Mouse (Mus musculus): ENCODE measurements around the gene Sephs2. TPM values are rescaled to one million over a fixed set of nuclear protein-coding genes. Genes with fewer than 3 reads are reported as not detected.

Gene Sephs2
- polyA plus RNA-seq, 1 experiment from 2014 or later = 76.9 TPM

DNA sequence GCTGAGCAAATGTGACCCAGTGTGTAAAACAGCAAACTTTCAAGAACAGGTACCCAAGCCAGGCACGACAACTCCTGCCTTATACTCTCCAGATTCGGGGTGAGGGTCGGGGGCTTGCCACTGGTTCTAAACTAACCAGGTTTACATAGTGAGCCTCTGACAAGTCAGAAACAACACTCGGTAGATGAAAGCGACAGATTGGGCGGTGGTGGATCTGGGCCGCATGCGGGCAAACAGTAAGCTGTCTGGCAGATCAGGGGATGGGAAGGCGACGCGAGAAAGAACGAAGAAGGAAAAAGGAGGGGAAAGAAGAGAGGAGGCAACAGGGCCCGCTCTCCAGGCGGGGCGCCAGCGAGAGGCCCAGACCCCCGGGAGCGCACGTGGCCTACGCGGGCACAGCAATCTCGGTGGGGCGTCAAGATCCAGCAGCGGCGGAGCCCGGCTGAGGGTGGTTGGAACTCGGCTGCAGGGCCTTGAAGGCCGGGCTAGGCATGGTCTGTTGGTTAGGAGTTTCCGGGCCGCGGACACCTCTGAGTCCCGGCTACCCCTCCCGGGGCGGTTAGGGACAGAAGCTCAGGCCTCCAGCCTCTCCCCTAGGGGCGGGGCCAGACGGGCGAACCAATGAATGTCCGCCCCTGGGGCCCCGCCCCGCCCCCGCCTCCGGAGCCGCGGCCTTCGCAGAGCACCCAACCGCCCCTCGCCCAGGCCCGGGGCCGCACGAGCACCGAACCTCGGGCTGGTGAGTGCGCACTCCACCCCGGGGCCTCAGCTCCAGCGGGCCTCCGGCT, 29.8 kb downstream of the Sephs2 start, which contains the start of gene Zfp771:
Gene Zfp771 (plus strand): TSS at position 405 of the 788 bp plus-strand sequence.
- peak within 1 kb of the TSS; percentile 96 for H3K27ac ChIP-seq (replicated peaks)
- peaks cover 7% of the 10 kb centered on the region for H3K9me3 ChIP-seq (replicated peaks)
- peaks cover 35% of the 10 kb centered on the region for H3K4me1 ChIP-seq
- DNase-seq (ENCODE audit: low spot score) = peak; percentile 94
- H3K4me3 ChIP-seq = peak within 1 kb of the TSS; percentile 85
- 1% methylated on average over 56 of the region's 56 CpGs for WGBS
- peaks cover 46% of the 10 kb centered on the region for H3K36me3 ChIP-seq
- H3K27me3 ChIP-seq (ENCODE audit: low read depth, poor library complexity, severe bottlenecking) = no peaks in the 10 kb centered on the region

DNA sequence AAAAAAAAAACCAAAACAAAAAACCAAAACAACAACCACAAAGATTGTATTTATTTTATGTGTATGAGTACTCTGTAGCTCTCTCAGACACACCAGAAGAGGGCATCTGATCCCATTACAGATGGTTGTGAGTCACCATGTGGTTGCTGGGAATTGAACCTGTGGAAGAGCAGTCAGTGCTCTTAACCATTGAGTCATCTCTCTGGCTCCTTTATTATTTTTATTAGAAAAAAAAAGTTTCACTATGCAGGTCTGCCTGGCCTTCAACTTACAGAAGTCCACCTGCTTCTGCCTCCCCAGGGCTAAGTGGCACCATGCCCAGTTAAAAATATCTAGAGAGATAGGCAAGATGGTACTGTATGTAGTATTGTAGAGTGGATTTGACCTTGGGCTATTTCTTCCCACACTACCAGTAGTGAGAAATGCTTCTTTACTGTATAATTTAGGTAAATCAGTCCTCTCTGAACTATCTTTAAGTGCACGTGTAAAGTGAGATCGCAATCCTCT, 30.4 kb downstream of the Sephs2 start:
- 32% methylated on average over 2 of the region's 2 CpGs for WGBS
- Histone ChIP-seq H3K36me3 (peaks cover 48% of the 10 kb centered on the region), H3K9me3 (replicated peaks) (peaks cover 7% of the 10 kb centered on the region), H3K4me1 (peaks cover 35% of the 10 kb centered on the region), H3K4me3 (peak overlapping the region; percentile 85), H3K27ac (replicated peaks) (peak overlapping the region; percentile 96), H3K27me3 (ENCODE audit: low read depth, poor library complexity, severe bottlenecking) (no peaks in the 10 kb centered on the region)
- no peak for DNase-seq (ENCODE audit: low spot score)

DNA sequence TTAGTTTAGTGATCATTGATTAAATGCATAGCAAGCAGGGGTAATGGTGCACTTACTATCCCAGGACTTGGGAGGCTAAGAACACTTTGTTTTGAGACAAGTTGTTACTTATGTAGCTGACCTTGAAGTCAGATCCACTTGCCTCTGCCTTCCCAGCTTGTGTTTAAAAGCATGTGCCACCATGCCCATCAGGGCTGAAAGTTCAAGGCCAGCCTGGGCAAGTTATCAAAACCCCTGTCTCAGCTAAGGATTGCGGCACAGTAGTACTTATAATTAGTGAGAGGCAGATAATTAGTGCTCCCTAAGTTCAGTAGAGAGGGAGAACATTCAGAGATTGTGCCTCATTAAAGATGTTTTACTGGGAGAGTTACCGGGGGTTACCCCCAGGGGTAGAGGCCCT, 39.1 kb downstream of the Sephs2 start:
- no peak for DNase-seq (ENCODE audit: low spot score)
- H3K4me3 ChIP-seq = peak overlapping the region; percentile 98
- peaks cover 40% of the 10 kb centered on the region for H3K4me1 ChIP-seq
- 99% methylated on average over 2 of the region's 2 CpGs for WGBS
- H3K9me3 ChIP-seq (replicated peaks) = peaks cover 24% of the 10 kb centered on the region
- H3K36me3 ChIP-seq = peaks cover 74% of the 10 kb centered on the region
- peak overlapping the region; percentile 100; the same call in 1 of the 2 replicates for H3K27ac ChIP-seq (replicated peaks)
- no peaks in the 10 kb centered on the region for H3K27me3 ChIP-seq (ENCODE audit: low read depth, poor library complexity, severe bottlenecking)

DNA sequence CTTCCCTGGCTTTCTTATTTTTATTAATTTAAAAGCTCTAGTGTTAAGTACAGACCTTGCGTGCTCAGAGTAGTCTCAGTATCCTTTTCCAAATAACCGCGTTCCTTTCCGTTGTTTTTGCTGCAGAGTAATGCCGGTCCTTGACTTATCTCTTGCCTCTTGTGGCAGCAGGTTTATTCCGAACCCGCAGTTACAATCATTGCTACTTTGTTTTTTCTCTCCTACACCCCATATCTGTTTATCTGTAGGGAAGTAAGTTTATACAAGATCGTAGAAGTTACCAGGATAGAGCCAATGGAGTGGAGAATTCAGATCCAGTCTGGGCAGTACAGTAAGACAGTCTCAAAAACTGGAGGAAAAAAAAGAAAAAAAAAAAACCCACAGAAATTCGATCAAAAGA, 40.1 kb downstream of the Sephs2 start:
- no peak for DNase-seq (ENCODE audit: low spot score)
- Histone ChIP-seq H3K9me3 (replicated peaks) (peaks cover 24% of the 10 kb centered on the region), H3K4me3 (peak overlapping the region; percentile 98), H3K27me3 (ENCODE audit: low read depth, poor library complexity, severe bottlenecking) (no peaks in the 10 kb centered on the region), H3K4me1 (peaks cover 40% of the 10 kb centered on the region), H3K36me3 (peaks cover 74% of the 10 kb centered on the region), H3K27ac (replicated peaks) (peak overlapping the region; percentile 100)
- 9% methylated on average over 9 of the region's 9 CpGs for WGBS

DNA sequence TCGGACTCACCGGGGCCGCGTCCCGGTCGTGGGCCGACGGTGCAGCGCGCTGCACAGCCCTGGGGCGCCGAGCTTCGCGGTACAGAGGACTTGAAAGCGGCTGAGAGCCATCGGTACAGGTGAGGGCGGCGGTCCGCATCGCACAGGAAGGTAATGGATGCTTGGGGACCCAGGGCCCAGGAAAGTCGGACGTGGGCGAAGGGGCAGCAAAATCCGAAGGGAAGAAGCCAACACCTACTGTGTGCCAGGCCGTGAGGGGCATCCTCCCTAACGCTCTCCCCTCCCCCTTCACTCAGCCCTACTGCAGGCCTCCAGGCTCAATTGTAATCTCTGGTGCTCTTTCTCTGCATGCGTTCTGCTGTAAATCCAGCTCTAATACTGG, 40.5 kb downstream of the Sephs2 start:
- H3K9me3 ChIP-seq (replicated peaks) = peaks cover 24% of the 10 kb centered on the region
- peaks cover 73% of the 10 kb centered on the region for H3K36me3 ChIP-seq
- H3K27me3 ChIP-seq (ENCODE audit: low read depth, poor library complexity, severe bottlenecking) = no peaks in the 10 kb centered on the region
- H3K4me1 ChIP-seq = peaks cover 40% of the 10 kb centered on the region
- DNase-seq (ENCODE audit: low spot score) = no peak
- H3K4me3 ChIP-seq = peak overlapping the region; percentile 98
- H3K27ac ChIP-seq (replicated peaks) = peak overlapping the region; percentile 100
- WGBS = under 1% methylated on average over 25 of the region's 27 CpGs

DNA sequence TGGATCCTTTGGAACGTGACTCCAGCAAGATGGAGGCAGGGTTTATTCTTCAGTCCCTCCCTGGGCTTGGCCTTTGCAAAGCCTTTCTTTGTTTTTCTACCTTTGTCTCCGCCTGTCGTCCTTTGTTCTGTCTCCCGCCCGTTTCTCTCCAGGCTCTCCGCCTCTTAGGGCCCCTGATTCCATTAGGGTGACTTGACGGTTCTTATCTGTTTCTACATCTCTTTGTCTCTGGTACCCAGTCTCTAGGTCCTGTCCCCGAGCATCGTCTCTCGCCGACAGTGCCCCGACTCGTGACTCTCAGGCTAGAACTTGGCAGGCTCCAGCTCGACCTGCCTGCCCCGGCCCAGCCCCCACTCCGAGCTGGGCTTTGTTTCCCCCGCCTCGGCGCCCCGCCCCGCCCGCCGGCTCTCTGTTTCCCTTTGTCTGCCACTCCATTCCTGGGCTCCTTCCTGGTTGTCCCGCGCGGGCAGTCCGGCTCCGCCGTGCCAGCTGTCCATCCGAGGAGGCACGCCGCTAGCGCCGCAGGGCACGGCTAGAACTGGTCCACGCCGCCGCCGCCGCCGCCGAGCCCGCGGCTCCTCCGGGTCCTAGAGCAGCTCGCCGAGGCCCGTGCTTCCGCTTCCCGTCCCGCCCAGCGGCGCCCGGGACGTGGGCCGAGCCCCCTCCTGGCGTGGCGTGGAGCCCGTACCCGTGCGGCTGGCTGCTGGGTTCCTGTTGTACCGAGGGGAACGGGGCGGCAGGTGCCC, 41.1 kb downstream of the Sephs2 start, which contains the start of the genes Zfp553 and Sept1:
Gene Zfp553 (plus strand): TSS at position 440 of the 746 bp plus-strand sequence.
Gene Sept1 (minus strand): TSS at position 509 of the 746 bp plus-strand sequence.
- Histone ChIP-seq H3K27ac (replicated peaks) (peak within 1 kb of the TSS; percentile 100), H3K4me3 (peak within 1 kb of the TSS; percentile 98), H3K36me3 (peaks cover 71% of the 10 kb centered on the region), H3K27me3 (ENCODE audit: low read depth, poor library complexity, severe bottlenecking) (no peaks in the 10 kb centered on the region), H3K9me3 (replicated peaks) (peaks cover 24% of the 10 kb centered on the region), H3K4me1 (peaks cover 40% of the 10 kb centered on the region)
- WGBS = under 1% methylated on average over 64 of the region's 64 CpGs
- peak; percentile 93 for DNase-seq (ENCODE audit: low spot score)

DNA sequence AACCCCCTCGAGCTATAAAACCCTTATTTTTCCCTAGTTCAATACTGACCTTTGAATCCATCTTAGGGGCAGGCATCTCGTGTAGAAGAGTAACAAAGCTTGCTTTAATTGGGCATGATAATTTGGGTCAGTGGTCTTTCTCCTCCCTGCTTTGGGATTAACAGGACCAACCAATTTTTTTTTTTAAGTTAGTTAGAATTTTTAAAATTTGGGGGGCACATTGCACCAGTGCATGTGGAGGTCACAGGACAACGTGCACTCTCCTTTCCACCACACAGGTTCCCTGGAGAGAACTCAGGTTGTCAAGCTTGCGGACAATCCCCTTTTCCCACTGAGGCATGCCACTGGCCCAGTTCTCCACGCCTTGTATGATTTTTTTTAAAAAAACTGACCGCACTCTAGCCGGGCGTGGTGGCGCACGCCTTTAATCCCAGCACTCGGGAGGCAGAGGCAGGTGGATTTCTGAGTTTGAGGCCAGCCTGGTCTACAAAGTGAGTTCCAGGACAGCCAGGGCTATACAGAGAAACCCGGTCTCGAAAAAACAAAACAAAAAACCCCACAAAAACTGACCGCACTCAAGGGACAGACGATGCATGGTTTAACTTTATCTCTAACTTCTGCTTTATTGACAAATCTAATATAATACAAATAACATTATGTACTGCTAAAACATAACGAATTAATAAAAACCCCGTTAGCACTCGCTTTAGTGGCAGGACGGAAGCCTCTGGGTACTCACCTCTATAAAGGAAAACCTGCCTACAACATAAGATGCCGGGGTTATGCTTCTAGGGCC, 41.8 kb downstream of the Sephs2 start:
- WGBS = 14% methylated on average over 20 of the region's 20 CpGs
- H3K4me3 ChIP-seq = peak overlapping the region; percentile 98
- no peak for DNase-seq (ENCODE audit: low spot score)
- peaks cover 40% of the 10 kb centered on the region for H3K4me1 ChIP-seq
- H3K9me3 ChIP-seq (replicated peaks) = peaks cover 24% of the 10 kb centered on the region
- no peaks in the 10 kb centered on the region for H3K27me3 ChIP-seq (ENCODE audit: low read depth, poor library complexity, severe bottlenecking)
- H3K36me3 ChIP-seq = peaks cover 71% of the 10 kb centered on the region
- H3K27ac ChIP-seq (replicated peaks) = peak overlapping the region; percentile 100

DNA sequence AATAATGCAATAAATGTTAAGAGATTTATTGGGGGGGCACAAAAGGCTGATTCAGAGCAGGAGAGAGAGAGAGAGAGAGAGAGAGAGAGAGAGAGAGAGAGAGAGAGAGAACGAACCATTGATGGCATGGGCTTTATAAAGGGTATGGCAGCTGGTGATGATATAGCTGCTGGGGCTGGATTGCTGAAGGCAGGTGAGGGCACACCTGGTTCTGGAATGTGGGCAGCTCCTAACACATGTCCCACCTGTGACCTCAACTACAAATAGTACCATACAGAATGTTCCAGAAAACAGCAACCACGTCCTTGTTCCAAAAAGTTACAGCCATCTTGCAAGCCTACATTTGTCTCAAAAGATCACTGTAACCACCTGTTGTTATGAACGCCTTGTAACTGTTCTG, 42.5 kb downstream of the Sephs2 start:
- H3K9me3 ChIP-seq (replicated peaks) = peaks cover 17% of the 10 kb centered on the region
- peak overlapping the region; percentile 100 for H3K27ac ChIP-seq (replicated peaks)
- H3K4me3 ChIP-seq = peak overlapping the region; percentile 98
- WGBS = 86% methylated on average over 3 of the region's 3 CpGs
- H3K4me1 ChIP-seq = peaks cover 40% of the 10 kb centered on the region
- no peaks in the 10 kb centered on the region for H3K27me3 ChIP-seq (ENCODE audit: low read depth, poor library complexity, severe bottlenecking)
- H3K36me3 ChIP-seq = peaks cover 67% of the 10 kb centered on the region
- DNase-seq (ENCODE audit: low spot score) = no peak

DNA sequence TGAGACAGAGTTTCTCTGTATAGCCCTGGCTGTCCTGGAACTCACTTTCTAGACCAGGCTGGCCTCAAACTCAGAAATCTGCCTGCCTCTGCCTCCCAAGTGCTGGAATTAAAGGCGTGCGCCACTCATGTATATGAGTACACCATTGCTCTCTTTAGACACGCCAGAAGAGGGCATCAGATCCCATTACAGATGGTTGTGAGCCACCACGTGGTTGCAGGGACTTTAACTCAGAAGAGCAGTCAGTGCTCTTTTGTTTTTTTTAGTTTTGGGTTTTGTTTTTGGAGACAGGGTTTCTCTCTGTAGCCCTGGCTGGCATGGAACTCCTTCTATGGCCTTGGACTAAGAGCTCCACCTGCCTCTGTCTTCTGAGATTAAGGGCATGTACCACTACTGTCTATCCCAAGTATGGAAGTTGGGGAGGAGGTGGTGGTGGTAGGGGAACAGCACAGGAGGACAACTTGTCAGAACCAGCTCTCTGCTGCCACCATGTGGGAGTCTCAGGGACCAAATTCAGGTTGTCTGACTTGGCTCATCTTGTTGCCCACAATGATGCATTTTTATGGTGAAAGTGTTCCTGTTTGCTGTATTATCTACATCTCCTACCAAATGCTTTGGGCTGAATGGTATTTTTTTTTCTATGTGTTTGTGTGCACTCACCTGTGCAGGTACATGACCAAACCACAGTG, 45.1 kb downstream of the Sephs2 start:
- Histone ChIP-seq H3K27me3 (ENCODE audit: low read depth, poor library complexity, severe bottlenecking) (no peaks in the 10 kb centered on the region), H3K4me3 (no peak overlapping the region), H3K9me3 (replicated peaks) (no peaks in the 10 kb centered on the region), H3K36me3 (peaks cover 66% of the 10 kb centered on the region), H3K27ac (replicated peaks) (no peak overlapping the region), H3K4me1 (peaks cover 25% of the 10 kb centered on the region)
- 73% methylated on average over 4 of the region's 4 CpGs for WGBS
- DNase-seq (ENCODE audit: low spot score) = peak; percentile 61

DNA sequence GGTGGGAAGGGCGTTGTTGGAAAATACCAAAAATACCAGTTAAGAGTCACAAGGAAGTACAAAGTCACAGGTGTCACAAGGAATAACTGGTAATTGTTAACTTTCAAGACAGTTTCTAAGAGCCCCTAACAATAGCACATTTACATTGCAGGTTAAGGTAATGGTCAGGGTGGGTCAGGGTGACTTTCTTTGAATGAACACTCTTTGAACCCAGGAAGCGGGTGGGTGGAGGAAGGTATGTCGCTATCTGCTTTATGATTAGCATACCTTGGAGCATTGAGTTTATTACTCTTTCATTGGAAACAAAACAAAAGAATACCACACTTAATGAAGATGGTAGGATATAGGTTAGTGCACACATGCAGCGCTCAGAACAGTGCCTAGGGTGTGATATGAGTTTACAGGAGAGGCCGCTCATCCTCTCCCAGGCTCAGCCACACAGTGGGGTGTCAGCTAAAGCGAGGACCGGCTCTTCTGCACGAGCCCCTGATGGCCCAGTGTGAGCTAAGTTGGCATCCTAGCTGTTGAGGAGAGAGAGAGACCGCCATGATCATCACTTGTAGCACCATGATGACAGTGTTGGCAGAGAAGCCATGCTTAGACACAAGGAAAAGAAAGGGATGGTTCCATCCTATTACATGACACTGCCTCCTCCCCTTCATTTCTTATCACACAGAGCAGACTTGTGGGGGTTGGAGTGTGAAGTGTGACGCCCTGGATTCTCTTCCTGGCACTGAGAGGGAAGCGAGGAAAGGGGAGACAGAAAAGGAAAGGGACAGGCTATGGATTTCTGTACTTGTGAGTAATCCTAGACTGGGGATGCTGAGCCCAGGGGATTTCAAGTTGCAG, 48.5 kb downstream of the Sephs2 start:
- Histone ChIP-seq H3K36me3 (peaks cover 74% of the 10 kb centered on the region), H3K4me1 (peaks cover 6% of the 10 kb centered on the region), H3K4me3 (no peak overlapping the region), H3K27me3 (ENCODE audit: low read depth, poor library complexity, severe bottlenecking) (no peaks in the 10 kb centered on the region), H3K27ac (replicated peaks) (no peak overlapping the region), H3K9me3 (replicated peaks) (no peaks in the 10 kb centered on the region)
- no peak for DNase-seq (ENCODE audit: low spot score)
- WGBS = 89% methylated on average over 11 of the region's 11 CpGs

DNA sequence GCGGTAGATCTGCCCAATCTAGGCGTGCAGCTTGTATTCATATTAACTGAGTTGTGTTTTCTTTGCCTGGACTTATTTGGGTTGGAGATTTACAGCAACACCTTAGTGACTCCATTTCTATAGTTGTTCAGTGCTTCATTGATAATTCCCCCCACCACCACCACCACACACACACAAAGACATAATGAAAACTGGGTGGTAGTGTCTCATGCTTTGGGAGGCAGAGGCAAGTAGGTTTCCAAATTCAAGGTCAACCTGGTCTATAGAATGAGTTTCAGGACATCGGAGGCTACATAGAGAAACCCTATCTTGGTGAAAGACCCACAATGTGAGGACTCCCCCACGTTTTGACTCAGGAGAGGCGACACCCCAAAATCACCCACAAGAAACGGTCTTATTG, 49.2 kb downstream of the Sephs2 start:
- Histone ChIP-seq H3K27me3 (ENCODE audit: low read depth, poor library complexity, severe bottlenecking) (no peaks in the 10 kb centered on the region), H3K27ac (replicated peaks) (no peak overlapping the region), H3K4me3 (no peak overlapping the region), H3K9me3 (replicated peaks) (no peaks in the 10 kb centered on the region), H3K36me3 (peaks cover 70% of the 10 kb centered on the region), H3K4me1 (no peaks in the 10 kb centered on the region)
- DNase-seq (ENCODE audit: low spot score) = no peak
- WGBS = 88% methylated on average over 6 of the region's 6 CpGs

Data from midbrain, embryonic 10.5 days (tissue).